Mouse (Mus musculus) C2C12 (cell line): Measurements from ENCODE around the gene Ghr.

Experiments
- CEBPB ChIP-seq: IDR thresholded peaks from one replicate; pipeline ENCODE4 v1.6.1; 2011; ENCODE audit warnings: low read depth, mild to moderate bottlenecking, control low read depth, moderate library complexity
- CTCF ChIP-seq: IDR thresholded peaks from one replicate; pipeline ENCODE4 v1.5.1; 2011; ENCODE audit not compliant: control insufficient read depth, insufficient read depth, insufficient read length
- MAX ChIP-seq: IDR thresholded peaks from one replicate; pipeline ENCODE4 v1.6.1; 2011; ENCODE audit warnings: mild to moderate bottlenecking, control low read depth
- MYOD1 ChIP-seq: IDR thresholded peaks from one replicate; pipeline ENCODE4 v1.6.1; 2011; ENCODE audit warnings: low read depth; ENCODE audit not compliant: control insufficient read depth, insufficient read length
- MYOG ChIP-seq: IDR thresholded peaks from one replicate; pipeline ENCODE4 v1.6.1; 2011; ENCODE audit not compliant: control insufficient read depth, insufficient read length; ENCODE audit errors: extremely low read depth
- USF1 ChIP-seq: IDR thresholded peaks from one replicate; pipeline ENCODE4 v1.6.1; 2011; ENCODE audit warnings: low read depth, mild to moderate bottlenecking, control low read depth, moderate library complexity

GRCm38 (mm10) chr15:3582807-3583636, at the start of gene Ghr:
- TF ChIP-seq MAX: peak; percentile 0
- TF ChIP-seq MYOG: no peak
- TF ChIP-seq CTCF: peak; percentile 69
- TF ChIP-seq USF1: no peak
- no peak for TF ChIP-seq CEBPB
- no peak for TF ChIP-seq MYOD1
